Mouse (Mus musculus) MEL (cell line): ENCODE data around the gene Cpsf6.

Source experiments
- CTCF ChIP-seq, 3 experiments: IDR thresholded peaks in 2 of 3; conservative IDR thresholded peaks in 1 of 3; 2 replicates each; pipeline ENCODE4 v1.5.1; 2011 to 2012; ENCODE audit warnings: low read length in 3 of 3, low read depth in 2 of 3, mild to moderate bottlenecking in 2 of 3, improper control_type of control experiment in 1 of 3, inconsistent platforms in 1 of 3, mixed read lengths in 1 of 3, moderate library complexity in 1 of 3; ENCODE audit not compliant: control insufficient read depth in 1 of 3, insufficient read depth in 1 of 3, poor library complexity in 1 of 3, severe bottlenecking in 1 of 3
- EP300 ChIP-seq, 2 experiments: IDR thresholded peaks; 2 replicates each; pipeline ENCODE4 v1.6.1; 2011; ENCODE audit warnings: improper control_type of control experiment in 2 of 2, low read length in 2 of 2, low read depth in 1 of 2, mild to moderate bottlenecking in 1 of 2
- GATA1 ChIP-seq: IDR thresholded peaks from 2 replicates; pipeline ENCODE4 v1.6.1; 2011; ENCODE audit warnings: low read depth, low read length, improper control_type of control experiment
- NRF1 ChIP-seq: IDR thresholded peaks from 2 replicates; pipeline ENCODE4 v1.6.1; 2014; ENCODE audit warnings: low read depth, mild to moderate bottlenecking, inconsistent platforms, low read length, improper control_type of control experiment, moderate library complexity; ENCODE audit not compliant: poor library complexity, insufficient read depth, severe bottlenecking
- RCOR1 ChIP-seq: IDR thresholded peaks from 2 replicates; pipeline ENCODE4 v1.6.1; 2012; ENCODE audit warnings: low read depth, mild to moderate bottlenecking, inconsistent platforms, low read length, improper control_type of control experiment
- SMC3 ChIP-seq: IDR thresholded peaks from 2 replicates; pipeline ENCODE4 v1.6.1; 2011; ENCODE audit warnings: low read depth, low read length, improper control_type of control experiment
- USF2 ChIP-seq, 2 experiments: IDR thresholded peaks; 2 replicates each; pipeline ENCODE4 v1.6.1; 2011 to 2012; ENCODE audit warnings: improper control_type of control experiment in 2 of 2, low read length in 2 of 2, borderline replicate concordance in 1 of 2, inconsistent platforms in 1 of 2, low read depth in 1 of 2, mild to moderate bottlenecking in 1 of 2; ENCODE audit not compliant: insufficient read depth in 1 of 2
- ZKSCAN1 ChIP-seq: IDR thresholded peaks from 2 replicates; pipeline ENCODE4 v1.6.1; 2012; ENCODE audit warnings: low read depth, mild to moderate bottlenecking, inconsistent platforms, low read length, improper control_type of control experiment, moderate library complexity

GRCm38 (mm10) chr10:117379908-117380307 is at the start of gene Cpsf6:
- TF ChIP-seq NRF1: no peak
- no peak for TF ChIP-seq CTCF (IDR thresholded peaks at IDR 0.05 in 2 of 3, conservative IDR thresholded peaks at IDR 0.05 in 1 of 3; ENCODE audit: control insufficient read depth in 1 of 3, insufficient read depth in 1 of 3, low read depth in 2 of 3, low read length in 3 of 3, poor library complexity in 1 of 3, severe bottlenecking in 1 of 3)
- TF ChIP-seq USF2 (IDR thresholded peaks at IDR 0.05; ENCODE audit: borderline replicate concordance in 1 of 2, insufficient read depth in 1 of 2, low read depth in 1 of 2, low read length in 2 of 2): no peak
- TF ChIP-seq GATA1: no peak
- TF ChIP-seq EP300 (IDR thresholded peaks at IDR 0.05; ENCODE audit: low read depth in 1 of 2, low read length in 2 of 2): no peak
- no peak for TF ChIP-seq RCOR1
- TF ChIP-seq SMC3: no peak
- TF ChIP-seq ZKSCAN1: no peak
